Mouse (Mus musculus): Measurements from ENCODE around the gene Rnf11. TPM values are rescaled to one million over a fixed set of nuclear protein-coding genes. Genes with fewer than 3 reads are reported as not detected.

Gene Rnf11
- total RNA-seq (2012; rRNA removed), result 7.9 and 8.7 TPM in 2 replicates
- 1 to 10 TPM in 1 of 2 experiments, not detected in 1; 8.6 TPM for polyA plus RNA-seq (2012; ENCODE audit: insufficient read depth in 1 of 2, insufficient read length in 2 of 2, low read depth in 1 of 2, low replicate concordance in 2 of 2, missing spikeins in 1 of 2)

DNA sequence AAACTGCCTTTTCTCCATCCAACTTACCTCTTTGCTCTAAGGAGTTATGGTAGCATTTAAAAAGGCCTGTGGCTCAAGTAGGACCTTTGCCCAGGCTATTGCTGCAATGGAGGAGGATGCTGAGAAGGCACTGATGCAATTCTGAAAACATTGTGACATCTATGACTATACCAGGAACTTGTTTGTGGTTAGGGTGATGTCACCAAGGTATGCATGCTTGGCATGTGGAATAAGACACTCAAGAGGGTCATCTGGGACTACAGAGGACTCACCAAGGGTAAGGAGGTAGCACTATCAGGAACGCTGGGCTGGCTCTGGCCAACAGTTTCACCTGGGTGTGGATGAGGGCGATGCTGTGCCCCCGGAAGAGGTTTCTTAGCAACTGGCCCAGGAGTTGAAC is at the start of gene Rnf11:
Gene Rnf11, minus strand, starts transcription at position 108 of the 400 bp plus-strand sequence.
- Histone ChIP-seq H3K9ac (ENCODE audit: control insufficient read depth, low read depth, low read length, poor library complexity, severe bottlenecking) (no peak within 1 kb of the TSS), H3K9me3 (replicated peaks; ENCODE audit: insufficient read depth, low read length) (no peaks in the 10 kb centered on the region), H3K79me2 (ENCODE audit: control insufficient read depth, insufficient read depth, low read length, poor library complexity) (no peaks in the 10 kb centered on the region), H3K4me3 (ENCODE audit: control insufficient read depth in 1 of 2, insufficient read depth in 1 of 2, low read depth in 2 of 2, low read length in 2 of 2) (no peak within 1 kb of the TSS), H3K27ac (ENCODE audit: control insufficient read depth, low read depth, low read length) (no peak within 1 kb of the TSS), H3K4me1 (ENCODE audit: control insufficient read depth in 1 of 2, insufficient read depth in 2 of 2, low read length in 2 of 2) (peaks cover 0 to 2% of the 10 kb centered on the region in 2 experiments; a peak in 3 of 4 replicates), H3K27me3 (ENCODE audit: control insufficient read depth in 1 of 2, insufficient read depth in 2 of 2, low read length in 2 of 2) (no peaks in the 10 kb centered on the region), H3K36me3 (ENCODE audit: control insufficient read depth in 1 of 2, insufficient read depth in 2 of 2, low read length in 2 of 2) (no peaks in the 10 kb centered on the region; a peak in 1 of 4 replicates)
- TF ChIP-seq MAFK (IDR thresholded peaks at IDR 0.05; ENCODE audit: borderline replicate concordance, low read depth, low read length) (no peak), SMC3 (IDR thresholded peaks at IDR 0.05; ENCODE audit: low read depth, low read length) (no peak), USF1 (IDR thresholded peaks at IDR 0.05; ENCODE audit: low read depth, low read length) (no peak), ZC3H11A (IDR thresholded peaks at IDR 0.05; ENCODE audit: low read depth, low read length) (no peak), MAX (IDR thresholded peaks at IDR 0.05; ENCODE audit: low read length) (no peak), TAL1 (IDR thresholded peaks at IDR 0.05; ENCODE audit: low read length) (no peak), POLR2AphosphoS2 (IDR thresholded peaks at IDR 0.05; ENCODE audit: low read length) (no peak), GABPA (IDR thresholded peaks at IDR 0.05; ENCODE audit: low read depth, low read length) (no peak), NELFE (IDR thresholded peaks at IDR 0.05; ENCODE audit: low read depth, low read length) (no peak), POLR2AphosphoS5 (IDR thresholded peaks at IDR 0.05; ENCODE audit: borderline replicate concordance, low read depth, low read length) (no peak), ZNF384 (IDR thresholded peaks at IDR 0.05; ENCODE audit: low read depth, low read length) (no peak), MXI1 (IDR thresholded peaks at IDR 0.05; ENCODE audit: low read depth, low read length) (no peak), CHD2 (IDR thresholded peaks at IDR 0.05; ENCODE audit: low read length) (no peak), ETS1 (IDR thresholded peaks at IDR 0.05; ENCODE audit: low read depth, low read length) (no peak), MEF2A (IDR thresholded peaks at IDR 0.05; ENCODE audit: extremely low read depth, insufficient replicate concordance, low read depth, low read length, poor library complexity, severe bottlenecking) (no peak), EP300 (IDR thresholded peaks at IDR 0.05; ENCODE audit: low read depth in 1 of 2, low read length in 2 of 2) (no peak)
- no peak for DNase-seq (ENCODE audit: low read depth, low spot score)

- Histone ChIP-seq H3K4me3 (ENCODE audit: control insufficient read depth in 1 of 2, insufficient read depth in 1 of 2, low read depth in 2 of 2, low read length in 2 of 2) (no peak within 1 kb of the TSS), H3K9me3 (replicated peaks; ENCODE audit: insufficient read depth, low read length) (no peaks in the 10 kb centered on the region), H3K9ac (ENCODE audit: control insufficient read depth, low read depth, low read length, poor library complexity, severe bottlenecking) (no peak within 1 kb of the TSS), H3K27me3 (ENCODE audit: control insufficient read depth in 1 of 2, insufficient read depth in 2 of 2, low read length in 2 of 2) (peaks cover 3 to 10% of the 10 kb centered on the region in 2 experiments), H3K36me3 (ENCODE audit: control insufficient read depth in 1 of 2, insufficient read depth in 2 of 2, low read length in 2 of 2) (no peaks in the 10 kb centered on the region), H3K4me1 (ENCODE audit: control insufficient read depth in 1 of 2, insufficient read depth in 2 of 2, low read length in 2 of 2) (no peaks in the 10 kb centered on the region), H3K79me2 (ENCODE audit: control insufficient read depth, insufficient read depth, low read length, poor library complexity) (no peaks in the 10 kb centered on the region), H3K27ac (ENCODE audit: control insufficient read depth, low read depth, low read length) (no peak within 1 kb of the TSS)
- DNase-seq (ENCODE audit: low read depth, low spot score), result no peak
- no peak for TF ChIP-seq POLR2AphosphoS2 (IDR thresholded peaks at IDR 0.05; ENCODE audit: low read length)
- TF ChIP-seq USF2 (IDR thresholded peaks at IDR 0.05; ENCODE audit: borderline replicate concordance in 1 of 2, insufficient read depth in 1 of 2, low read depth in 1 of 2, low read length in 2 of 2), result no peak
- TF ChIP-seq ZMIZ1 (IDR thresholded peaks at IDR 0.05; ENCODE audit: low read depth, low read length), result no peak
- TF ChIP-seq MYC (IDR thresholded peaks at IDR 0.05; ENCODE audit: low read depth, low read length), result no peak
- no peak for TF ChIP-seq NRF1 (IDR thresholded peaks at IDR 0.05; ENCODE audit: insufficient read depth, low read depth, low read length, poor library complexity, severe bottlenecking)
- no peak for TF ChIP-seq HCFC1 (IDR thresholded peaks at IDR 0.05; ENCODE audit: low read depth, low read length)
- TF ChIP-seq TAL1 (IDR thresholded peaks at IDR 0.05; ENCODE audit: low read length), result no peak
- TF ChIP-seq KAT2A (conservative IDR thresholded peaks at IDR 0.05; ENCODE audit: low read depth, low read length), result no peak
Observed at GRCm38 (mm10) chr4:109531111-109531510, 46.6 kb upstream of the Rnf11 start, which contains the start of gene 4930522H14Rik. TSS of gene 4930522H14Rik (minus strand) at chr4:109531297.
